Mouse (Mus musculus) liver, embryonic 11.5 days (tissue): Measurements from ENCODE around the gene Bcl11b. TPM values are rescaled to one million over a fixed set of nuclear protein-coding genes. Genes with fewer than 3 reads are reported as not detected.
A peak's percentile ranks its signal among the peaks of the same experiment; 100 is the strongest.

Experiments used
- ATAC-seq: fragments of 200-750 bp; cut with Nextera tagmentation; replicated peaks from 2 replicates; pipeline ENCODE4 v1.8.0; 2017; ENCODE audit warnings: moderate number of reproducible peaks, mild to moderate bottlenecking, moderate TSS enrichment, moderate library complexity; ENCODE audit not compliant: low FRiP score
- DNase-seq: peaks from one replicate; pipeline ENCODE4 v3.0.0-alpha.2; 2017; ENCODE audit warnings: low spot score
- H3K27ac ChIP-seq: fragments of 300-500 bp; sonication (generic); 2 replicates; pipeline ENCODE4 v1.5.1; 2014; ENCODE audit warnings: mild to moderate bottlenecking, low read depth, low read length, control low read depth
- H3K27me3 ChIP-seq: fragments of 300-500 bp; sonication (generic); replicated peaks from 2 replicates; pipeline ENCODE4 v1.6.1; 2014; ENCODE audit warnings: low read length, mixed read lengths; ENCODE audit not compliant: control insufficient read depth, insufficient read depth
- H3K36me3 ChIP-seq: fragments of 300-500 bp; sonication (generic); 2 replicates; pipeline ENCODE4 v1.6.1; 2014; ENCODE audit warnings: mild to moderate bottlenecking, low read length, moderate library complexity, mixed read lengths; ENCODE audit not compliant: control insufficient read depth, insufficient read depth
- H3K4me1 ChIP-seq: fragments of 300-500 bp; sonication (generic); replicated peaks from 2 replicates; pipeline ENCODE4 v1.6.1; 2014; ENCODE audit warnings: low read length, mixed read lengths; ENCODE audit not compliant: control insufficient read depth, insufficient read depth
- H3K4me2 ChIP-seq: fragments of 300-500 bp; sonication (generic); 2 replicates; pipeline ENCODE4 v1.6.1; 2014; ENCODE audit warnings: mild to moderate bottlenecking, control low read depth, moderate library complexity
- H3K4me3 ChIP-seq: fragments of 300-500 bp; sonication (generic); 2 replicates; pipeline ENCODE4 v1.5.1; 2014; ENCODE audit warnings: low read depth, low read length, control low read depth
- H3K9ac ChIP-seq: fragments of 300-500 bp; sonication (generic); 2 replicates; pipeline ENCODE4 v1.6.1; 2014; ENCODE audit warnings: low read depth, low read length, control low read depth
- H3K9me3 ChIP-seq: fragments of 300-500 bp; sonication (generic); 2 replicates; pipeline ENCODE4 v1.6.1; 2016; ENCODE audit warnings: low read length, inconsistent platforms, mixed read lengths; ENCODE audit not compliant: control insufficient read depth
- WGBS: fragments of 180-500 bp; shearing (Covaris S2); extraction: QIAGEN DNeasy Blood & Tissue Kit; methylation state at CpG from one replicate; pipeline ENCODE4 v1.1.7; 2014; 5-methylcytosine and 5-hydroxymethylcytosine counted together
- polyA plus RNA-seq: library from polyadenylated mRNA; unstranded; fragments of >200 nt; fragmentation: Nextera tagmentation; extraction: Ambion mirVana; gene quantifications from 2 replicates; pipeline ENCODE4 v1.2.1, GENCODE M21; 2014

The Bcl11b gene
- polyA plus RNA-seq, 1 experiment from 2014 or later, result 0.90 TPM

DNA sequence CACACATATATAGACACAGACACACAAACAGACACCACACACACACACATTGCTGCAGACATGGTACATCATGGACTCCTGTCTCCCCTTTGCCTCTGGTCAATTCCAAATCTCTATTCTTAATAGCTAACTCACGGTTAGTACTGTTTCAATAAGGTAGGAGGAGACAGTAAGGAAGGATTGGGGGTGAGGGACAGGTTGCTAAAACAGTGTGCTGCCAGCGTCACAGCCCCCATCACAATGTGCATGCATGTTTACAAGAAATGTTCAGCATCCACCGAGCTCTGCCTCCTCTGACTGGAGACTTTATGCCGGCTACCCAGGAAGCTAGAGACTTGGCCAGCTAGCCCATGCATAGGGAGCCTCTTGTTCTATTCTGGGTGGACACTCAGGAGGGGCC lies 9.0 kb downstream of the Bcl11b start:
- Histone ChIP-seq H3K36me3 (no peaks in the 10 kb centered on the region), H3K27me3 (peaks cover 9% of the 10 kb centered on the region), H3K4me3 (no peak overlapping the region), H3K9ac (no peak overlapping the region), H3K4me1 (no peaks in the 10 kb centered on the region), H3K9me3 (no peaks in the 10 kb centered on the region), H3K4me2 (no peak overlapping the region), H3K27ac (no peak overlapping the region)
- ATAC-seq, result no peak
- 67% methylated on average over 4 of the region's 4 CpGs for WGBS
- DNase-seq, result no peak

DNA sequence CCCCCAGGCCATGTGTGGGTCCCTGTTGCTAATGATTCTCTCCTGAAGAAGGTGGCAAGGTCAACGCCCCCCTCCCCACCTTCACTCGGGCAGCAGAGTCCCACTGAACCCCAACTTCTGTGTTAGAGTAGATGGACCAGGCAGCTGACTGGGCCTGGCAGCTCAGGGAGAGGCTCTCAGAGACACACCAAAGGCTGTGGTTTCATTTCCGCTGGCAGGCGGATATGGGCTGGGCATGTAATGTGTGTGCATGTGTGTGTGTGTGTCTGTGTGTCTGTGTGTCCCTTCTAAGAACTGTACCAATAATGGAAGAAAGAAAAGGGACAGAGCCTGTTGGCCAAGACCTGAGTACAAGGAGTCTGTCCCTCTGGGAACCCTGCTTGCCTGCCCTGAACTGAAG lies 10.4 kb downstream of the Bcl11b start:
- no peak for DNase-seq
- Histone ChIP-seq H3K4me1 (no peaks in the 10 kb centered on the region), H3K4me2 (no peak overlapping the region), H3K27me3 (peaks cover 2% of the 10 kb centered on the region), H3K9ac (no peak overlapping the region), H3K9me3 (no peaks in the 10 kb centered on the region), H3K4me3 (no peak overlapping the region), H3K36me3 (no peaks in the 10 kb centered on the region), H3K27ac (no peak overlapping the region)
- no peak for ATAC-seq
- 57% methylated on average over 4 of the region's 4 CpGs for WGBS

DNA sequence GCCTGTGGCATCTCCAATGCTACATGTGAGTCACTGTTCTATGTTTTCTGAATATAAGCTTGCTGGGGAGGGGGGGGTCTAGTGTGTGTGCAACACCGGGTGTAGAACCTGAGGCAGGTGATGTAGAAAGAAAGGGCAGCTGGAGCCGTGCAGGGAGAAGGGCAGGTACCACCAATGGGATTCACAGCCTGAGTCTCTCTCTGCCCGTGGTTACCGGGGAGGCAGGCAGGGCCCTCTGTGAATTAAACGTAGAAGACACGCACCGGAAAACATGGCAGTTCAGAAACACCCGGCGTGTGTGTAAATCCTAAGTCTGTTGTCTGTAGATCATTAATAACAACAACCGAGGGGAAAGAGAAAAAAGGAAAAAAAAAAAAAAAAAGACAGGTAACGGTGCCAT lies 12.2 kb downstream of the Bcl11b start:
- Histone ChIP-seq H3K4me1 (no peaks in the 10 kb centered on the region), H3K27ac (no peak overlapping the region), H3K4me2 (no peak overlapping the region), H3K36me3 (no peaks in the 10 kb centered on the region), H3K4me3 (no peak overlapping the region), H3K9ac (no peak overlapping the region), H3K9me3 (no peaks in the 10 kb centered on the region), H3K27me3 (no peaks in the 10 kb centered on the region; the same call in 1 of the 2 replicates)
- 82% methylated on average over 11 of the region's 11 CpGs for WGBS
- DNase-seq, result no peak
- ATAC-seq, result no peak

DNA sequence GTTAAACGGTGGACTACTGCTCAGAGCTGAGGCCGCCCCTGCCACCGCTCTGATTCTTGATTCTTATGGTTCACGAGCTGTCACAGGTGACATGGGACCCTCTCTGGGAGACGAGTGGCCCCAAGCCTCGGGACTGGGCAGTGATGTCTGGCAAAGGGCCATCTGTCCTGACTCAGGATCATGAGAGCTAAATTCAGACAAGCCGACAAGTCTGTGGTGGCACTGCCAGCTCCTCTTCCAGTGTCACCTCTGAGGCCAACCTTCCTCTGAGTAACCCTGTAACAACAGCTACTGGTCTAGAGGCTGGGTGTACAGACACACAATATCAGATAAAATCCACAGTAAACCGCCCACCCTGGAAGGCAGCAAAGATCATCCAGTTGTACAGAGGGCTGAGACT lies 20.2 kb downstream of the Bcl11b start:
- no peak for DNase-seq
- Histone ChIP-seq H3K4me2 (no peak overlapping the region), H3K27ac (no peak overlapping the region), H3K36me3 (no peaks in the 10 kb centered on the region), H3K4me3 (no peak overlapping the region), H3K9me3 (no peaks in the 10 kb centered on the region), H3K4me1 (no peaks in the 10 kb centered on the region), H3K27me3 (peaks cover 41% of the 10 kb centered on the region), H3K9ac (no peak overlapping the region)
- no peak for ATAC-seq
- 80% methylated on average over 8 of the region's 8 CpGs for WGBS

DNA sequence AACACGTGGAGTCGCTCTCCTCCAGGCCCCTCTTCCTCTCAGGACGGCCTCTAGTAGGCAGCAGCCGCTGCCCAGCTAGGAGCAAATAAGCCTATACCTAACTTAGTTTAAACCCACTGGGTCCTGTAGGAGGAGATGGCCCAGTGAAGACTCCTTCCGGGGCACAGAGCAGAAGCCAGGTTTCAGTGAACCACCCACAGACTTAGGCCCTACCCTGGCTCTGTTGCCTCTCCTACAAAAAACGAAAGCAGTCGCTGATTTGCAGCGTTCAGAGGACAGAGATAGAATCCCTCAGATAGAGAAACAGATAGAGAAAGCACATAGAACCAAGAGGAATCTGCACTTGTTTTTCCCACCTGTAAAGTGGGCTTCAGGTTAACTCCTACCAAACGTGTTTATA lies 21.1 kb downstream of the Bcl11b start:
- Histone ChIP-seq H3K4me1 (no peaks in the 10 kb centered on the region), H3K4me3 (no peak overlapping the region), H3K9ac (no peak overlapping the region), H3K36me3 (no peaks in the 10 kb centered on the region), H3K9me3 (no peaks in the 10 kb centered on the region), H3K27ac (no peak overlapping the region), H3K27me3 (peaks cover 50% of the 10 kb centered on the region), H3K4me2 (no peak overlapping the region)
- DNase-seq (no peak), ATAC-seq (no peak)
- WGBS, result 67% methylated on average over 9 of the region's 9 CpGs

DNA sequence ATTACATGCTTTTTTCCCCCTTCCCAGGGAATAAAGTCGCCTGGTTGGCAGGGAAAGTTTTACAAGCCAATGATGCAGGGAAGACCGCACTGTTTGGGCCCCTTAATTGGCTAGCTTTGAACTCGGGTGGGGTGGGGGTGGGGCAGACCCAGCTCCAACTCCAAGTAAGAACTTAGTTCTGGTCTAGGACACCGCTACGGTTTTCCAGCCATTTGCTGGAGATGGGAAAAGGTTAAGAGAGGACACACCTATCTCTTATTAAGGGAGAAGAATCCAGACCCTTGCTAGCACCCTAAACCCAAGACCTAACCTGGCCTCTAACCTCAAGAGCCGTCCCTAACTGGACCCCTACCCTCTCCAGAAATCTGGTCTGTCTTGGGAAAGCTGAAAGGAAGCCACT lies 22.2 kb downstream of the Bcl11b start:
- Histone ChIP-seq H3K27me3 (peaks cover 61% of the 10 kb centered on the region), H3K4me2 (no peak overlapping the region), H3K4me1 (0 out of 2 replicates have a peak, but pooled peaks cover 2% of the 10 kb centered on the region), H3K9ac (no peak overlapping the region), H3K9me3 (no peaks in the 10 kb centered on the region), H3K36me3 (no peaks in the 10 kb centered on the region), H3K4me3 (no peak overlapping the region), H3K27ac (no peak overlapping the region)
- no peak for DNase-seq
- 38% methylated on average over 6 of the region's 6 CpGs for WGBS
- ATAC-seq, result no peak

DNA sequence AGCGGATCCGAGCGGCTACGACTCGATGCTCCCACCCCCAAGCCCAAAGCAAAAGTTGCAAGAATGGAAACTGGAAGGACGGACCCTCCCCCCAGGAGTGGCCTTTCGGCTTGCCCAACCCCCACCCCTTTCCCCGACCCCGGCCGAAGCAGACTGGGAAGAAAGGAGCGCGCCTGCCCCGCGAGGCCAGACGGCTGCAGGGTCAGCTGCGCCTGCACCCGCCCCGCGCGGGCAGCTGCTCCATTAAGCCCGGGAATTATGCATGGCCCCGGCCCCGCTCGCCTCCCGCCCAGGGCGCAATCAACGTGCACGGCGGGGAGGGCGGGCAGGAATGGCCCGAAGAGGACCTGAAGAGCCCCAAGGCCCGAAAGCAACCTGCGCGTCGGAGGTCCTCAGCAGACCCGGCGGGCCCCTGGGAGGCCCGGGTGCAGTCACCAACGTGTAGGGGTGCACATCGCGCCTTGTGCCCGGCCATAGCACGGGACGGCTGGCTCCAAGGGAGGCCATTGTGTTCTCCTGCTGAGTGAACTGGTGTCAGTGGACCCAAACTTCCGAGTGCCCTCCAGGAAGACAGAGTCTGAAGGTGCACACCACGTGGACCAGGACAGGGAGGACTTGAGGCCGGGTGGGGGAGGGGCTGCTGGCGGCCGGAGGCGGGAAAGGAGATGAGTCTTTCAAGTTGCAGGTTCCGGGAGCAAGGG lies 23.0 kb downstream of the Bcl11b start:
- Histone ChIP-seq H3K9me3 (no peaks in the 10 kb centered on the region), H3K27me3 (peaks cover 68% of the 10 kb centered on the region), H3K4me2 (peak overlapping the region; percentile 65), H3K4me1 (0 out of 2 replicates have a peak, but pooled peaks cover 2% of the 10 kb centered on the region), H3K9ac (peak overlapping the region; percentile 46), H3K27ac (no peak overlapping the region; the same call in 1 of the 2 replicates), H3K36me3 (no peaks in the 10 kb centered on the region), H3K4me3 (peak overlapping the region; percentile 39)
- peak; percentile 26; the same call in 1 of the 2 replicates for ATAC-seq
- WGBS, result 1% methylated on average over 51 of the region's 51 CpGs
- peak; percentile 62 for DNase-seq

DNA sequence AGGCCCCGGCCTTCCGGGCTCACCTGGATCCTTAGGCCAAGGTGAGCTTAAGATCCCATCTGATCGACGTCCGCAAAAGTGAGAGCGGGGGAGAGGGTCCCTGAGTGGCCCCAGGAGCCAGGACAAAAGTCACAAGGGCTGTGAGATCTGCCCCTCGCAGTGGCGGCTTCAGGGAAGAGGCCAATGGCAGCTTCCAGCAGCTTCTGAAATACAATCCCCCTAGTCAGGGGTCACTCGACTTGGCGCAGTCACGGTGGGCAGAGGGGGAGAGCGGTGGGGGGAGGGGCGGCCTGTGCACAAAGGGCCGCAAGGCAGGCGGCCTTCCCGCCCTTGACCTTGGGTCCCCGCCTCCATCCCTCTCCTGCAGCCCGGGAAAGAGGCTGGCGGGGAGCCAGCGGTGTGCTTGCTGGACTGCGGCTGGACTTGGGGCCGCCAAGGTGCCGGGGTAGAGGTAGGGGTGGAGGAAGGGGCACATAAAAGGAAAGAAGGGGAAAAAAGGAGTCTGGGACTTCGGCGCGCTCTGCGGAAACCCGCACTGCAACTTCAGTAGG lies 23.6 kb downstream of the Bcl11b start:
- Histone ChIP-seq H3K27me3 (peaks cover 70% of the 10 kb centered on the region), H3K27ac (no peak overlapping the region; the same call in 1 of the 2 replicates), H3K4me3 (peak overlapping the region; percentile 39), H3K9me3 (no peaks in the 10 kb centered on the region), H3K4me1 (0 out of 2 replicates have a peak, but pooled peaks cover 2% of the 10 kb centered on the region), H3K9ac (no peak overlapping the region), H3K4me2 (peak overlapping the region; percentile 65), H3K36me3 (no peaks in the 10 kb centered on the region)
- 3% methylated on average over 28 of the region's 28 CpGs for WGBS
- peak; percentile 23; the same call in 1 of the 2 replicates for ATAC-seq
- DNase-seq, result peak; percentile 50

DNA sequence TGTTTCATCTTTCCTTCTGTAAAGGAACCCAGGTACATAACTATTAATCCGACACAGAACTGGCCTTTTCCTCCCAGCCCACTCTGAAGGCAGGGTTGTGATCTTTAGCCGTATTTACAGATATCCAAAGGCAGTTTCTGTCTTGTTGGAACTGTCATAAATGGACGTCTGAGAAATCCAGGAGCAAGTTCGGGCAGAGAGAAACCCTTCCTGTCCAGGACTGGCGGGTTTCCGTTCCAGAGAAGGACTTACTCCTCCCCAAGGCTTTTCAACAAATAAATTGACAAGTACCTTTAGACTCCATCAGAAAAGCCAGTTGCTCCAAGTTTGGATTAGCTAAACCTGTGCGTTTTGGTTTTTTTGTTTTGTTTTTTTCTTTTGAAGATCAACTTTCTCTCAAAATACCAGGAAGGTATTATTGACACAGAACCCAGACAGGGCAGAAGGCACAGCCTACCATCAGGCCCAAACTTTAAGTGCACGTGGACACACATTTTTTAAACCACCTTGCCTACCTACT lies 24.6 kb downstream of the Bcl11b start:
- Histone ChIP-seq H3K36me3 (no peaks in the 10 kb centered on the region), H3K4me3 (no peak overlapping the region), H3K4me1 (0 out of 2 replicates have a peak, but pooled peaks cover 2% of the 10 kb centered on the region), H3K4me2 (no peak overlapping the region), H3K9me3 (no peaks in the 10 kb centered on the region), H3K27ac (no peak overlapping the region), H3K9ac (no peak overlapping the region), H3K27me3 (peaks cover 70% of the 10 kb centered on the region)
- ATAC-seq (no peak), DNase-seq (no peak)
- 48% methylated on average over 8 of the region's 8 CpGs for WGBS
